Mouse (Mus musculus): Measurements from ENCODE around the gene Vps16. TPM values are rescaled to one million over a fixed set of nuclear protein-coding genes. Genes with fewer than 3 reads are reported as not detected.

The Vps16 gene
- 80.5 and 88.4 TPM in 2 replicates for polyA plus RNA-seq (2015; fragmentation: Nextera tagmentation; extraction: Ambion mirVana)

GRCm38 (mm10) chr2:130424126-130424853, at the start of gene Vps16, which contains the start of gene Pced1a:
Gene Vps16 (plus strand): TSS chr2:130424339.
Gene Pced1a (minus strand): TSS chr2:130424701.
- Histone ChIP-seq H3K27me3 (no peaks in the 10 kb centered on the region), H3K9me3 (no peaks in the 10 kb centered on the region), H3K4me3 (peak within 1 kb of the TSS; percentile 68), H3K9ac (peak within 1 kb of the TSS; percentile 73), H3K36me3 (no peaks in the 10 kb centered on the region), H3K4me1 (peaks cover 17% of the 10 kb centered on the region), H3K4me2 (peak within 1 kb of the TSS; percentile 86), H3K27ac (peak within 1 kb of the TSS; percentile 89)
- WGBS, result under 1% methylated on average over 58 of the region's 58 CpGs
- ATAC-seq (ENCODE audit: borderline replicate concordance, extremely low read depth, low FRiP score, low TSS enrichment), result peak; percentile 95

- no peak for ATAC-seq (ENCODE audit: borderline replicate concordance, extremely low read depth, low FRiP score, low TSS enrichment)
- H3K4me1 ChIP-seq, result no peaks in the 10 kb centered on the region
- H3K4me2 ChIP-seq, result no peak overlapping the region
- WGBS, result 63% methylated on average over 4 of the region's 4 CpGs
- no peaks in the 10 kb centered on the region for H3K9me3 ChIP-seq
- no peaks in the 10 kb centered on the region for H3K36me3 ChIP-seq
- no peak overlapping the region for H3K4me3 ChIP-seq
- H3K9ac ChIP-seq, result no peak overlapping the region
- H3K27me3 ChIP-seq, result no peaks in the 10 kb centered on the region
- no peak overlapping the region for H3K27ac ChIP-seq
Observed at GRCm38 (mm10) chr2:130374951-130375350, 49.2 kb upstream of the Vps16 start.

DNA sequence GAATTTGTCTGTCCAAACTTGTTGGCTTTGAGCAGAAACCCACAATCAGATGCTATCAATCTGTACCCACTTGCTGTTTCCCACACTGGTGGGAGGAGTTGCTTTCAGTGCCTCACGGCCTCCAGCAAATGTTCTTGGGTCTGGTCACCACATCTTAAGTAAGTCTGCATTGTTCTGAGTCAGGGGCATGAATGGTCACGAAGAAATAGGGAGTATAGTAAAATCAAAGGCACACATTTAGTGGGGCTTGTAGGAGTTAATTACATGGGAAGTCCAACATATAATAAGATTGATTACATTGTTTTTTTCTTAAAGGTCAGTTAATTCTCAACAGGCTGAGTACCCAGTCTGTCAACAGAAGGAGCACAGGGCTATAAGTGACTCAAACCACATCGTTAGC, 40.9 kb upstream of the Vps16 start:
- Histone ChIP-seq H3K4me2 (no peak overlapping the region), H3K36me3 (no peaks in the 10 kb centered on the region), H3K9ac (no peak overlapping the region), H3K4me3 (no peak overlapping the region), H3K27me3 (no peaks in the 10 kb centered on the region), H3K27ac (no peak overlapping the region), H3K9me3 (no peaks in the 10 kb centered on the region), H3K4me1 (no peaks in the 10 kb centered on the region)
- WGBS, result 46% methylated on average over 3 of the region's 3 CpGs
- no peak for ATAC-seq (ENCODE audit: borderline replicate concordance, extremely low read depth, low FRiP score, low TSS enrichment)

DNA sequence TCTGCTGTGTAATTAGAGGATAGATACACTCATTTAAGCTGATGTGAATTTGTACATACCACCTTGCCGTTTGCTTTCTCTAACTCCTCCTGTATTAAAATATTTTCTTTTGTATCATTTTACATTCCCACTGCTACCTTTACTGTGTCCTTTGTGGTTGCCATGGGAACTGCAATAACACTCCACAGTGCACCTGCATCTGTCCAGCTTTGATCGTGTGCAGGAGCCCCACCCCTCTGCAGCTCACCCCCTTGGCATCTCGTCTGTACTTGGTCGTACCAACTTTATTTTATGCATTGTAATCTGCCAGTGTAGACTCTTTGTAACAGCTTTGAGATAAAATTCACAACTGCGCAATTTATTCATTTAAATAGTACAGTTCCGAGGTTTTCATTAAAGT, 40.2 kb upstream of the Vps16 start:
- Histone ChIP-seq H3K36me3 (no peaks in the 10 kb centered on the region), H3K4me3 (no peak overlapping the region), H3K27me3 (no peaks in the 10 kb centered on the region), H3K27ac (no peak overlapping the region), H3K4me2 (no peak overlapping the region), H3K4me1 (no peaks in the 10 kb centered on the region), H3K9me3 (no peaks in the 10 kb centered on the region), H3K9ac (no peak overlapping the region)
- 63% methylated on average over 6 of the region's 6 CpGs for WGBS
- no peak for ATAC-seq (ENCODE audit: borderline replicate concordance, extremely low read depth, low FRiP score, low TSS enrichment)

GRCm38 (mm10) chr2:130386212-130386611, 37.9 kb upstream of the Vps16 start:
- Histone ChIP-seq H3K9me3 (no peaks in the 10 kb centered on the region), H3K36me3 (no peaks in the 10 kb centered on the region), H3K4me2 (no peak overlapping the region), H3K4me3 (no peak overlapping the region), H3K9ac (no peak overlapping the region), H3K4me1 (no peaks in the 10 kb centered on the region), H3K27ac (no peak overlapping the region), H3K27me3 (no peaks in the 10 kb centered on the region)
- no peak for ATAC-seq (ENCODE audit: borderline replicate concordance, extremely low read depth, low FRiP score, low TSS enrichment)
- 60% methylated on average over 1 of the region's 1 CpGs for WGBS

DNA sequence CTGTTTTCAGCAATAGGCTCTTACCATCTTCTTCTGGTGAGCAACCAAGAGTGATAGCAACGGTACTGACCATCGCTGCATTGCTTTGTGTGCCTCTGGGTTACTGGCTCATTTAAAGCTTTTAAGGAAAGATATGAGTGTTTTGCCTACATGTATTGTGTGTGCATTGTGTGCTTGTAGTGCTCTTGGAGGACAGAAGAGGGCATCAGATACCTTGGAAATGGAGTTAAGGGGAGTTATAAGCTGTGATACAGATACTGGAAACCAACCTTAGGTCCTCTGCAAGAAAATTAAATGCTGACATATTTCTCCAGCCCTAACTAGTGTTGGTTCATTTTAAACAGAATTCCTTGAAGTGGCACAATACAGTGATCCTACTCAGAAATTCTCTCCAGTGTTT, 35.3 kb upstream of the Vps16 start:
- H3K9me3 ChIP-seq, result no peaks in the 10 kb centered on the region
- no peak for ATAC-seq (ENCODE audit: borderline replicate concordance, extremely low read depth, low FRiP score, low TSS enrichment)
- no peak overlapping the region for H3K4me3 ChIP-seq
- 70% methylated on average over 2 of the region's 2 CpGs for WGBS
- peaks cover 3% of the 10 kb centered on the region; the same call in 1 of the 2 replicates for H3K36me3 ChIP-seq
- H3K9ac ChIP-seq, result no peak overlapping the region
- no peaks in the 10 kb centered on the region for H3K4me1 ChIP-seq
- H3K4me2 ChIP-seq, result no peak overlapping the region
- no peak overlapping the region for H3K27ac ChIP-seq
- H3K27me3 ChIP-seq, result no peaks in the 10 kb centered on the region

DNA sequence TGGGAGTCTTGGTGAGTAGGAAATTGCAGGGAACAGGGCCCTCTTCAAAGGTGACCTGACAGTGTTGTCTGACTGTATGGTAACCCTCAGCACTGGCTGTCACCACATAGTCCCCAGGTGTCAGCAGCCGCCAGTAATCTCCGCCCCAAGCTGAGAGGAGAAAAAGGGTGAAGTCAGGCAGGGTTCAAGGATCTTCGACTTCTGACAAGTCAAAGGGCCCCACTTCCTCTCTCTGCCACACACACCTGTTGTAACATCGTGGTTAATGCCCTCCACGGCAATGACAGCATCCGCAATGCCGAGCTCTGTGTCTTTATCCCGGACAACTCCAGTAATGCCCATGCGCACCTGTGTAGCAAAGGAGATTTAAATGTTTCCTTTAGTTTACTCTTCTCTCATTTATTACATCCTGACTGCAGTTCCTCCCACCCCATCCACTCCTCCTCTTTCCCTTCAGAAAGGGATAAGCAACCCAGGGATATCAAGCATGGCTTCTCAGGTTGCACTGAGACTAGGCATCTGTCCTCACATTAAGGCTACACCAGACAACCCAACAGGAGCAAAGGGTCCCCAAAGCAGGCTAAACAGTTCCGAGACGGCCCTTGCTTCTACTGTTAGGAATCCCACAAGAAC, 33.0 kb upstream of the Vps16 start:
- Histone ChIP-seq H3K9me3 (no peaks in the 10 kb centered on the region), H3K9ac (no peak overlapping the region), H3K4me2 (no peak overlapping the region), H3K27ac (no peak overlapping the region), H3K36me3 (peaks cover 3% of the 10 kb centered on the region; the same call in 1 of the 2 replicates), H3K27me3 (no peaks in the 10 kb centered on the region), H3K4me3 (no peak overlapping the region), H3K4me1 (no peaks in the 10 kb centered on the region)
- WGBS, result 77% methylated on average over 11 of the region's 11 CpGs
- ATAC-seq (ENCODE audit: borderline replicate concordance, extremely low read depth, low FRiP score, low TSS enrichment), result no peak

DNA sequence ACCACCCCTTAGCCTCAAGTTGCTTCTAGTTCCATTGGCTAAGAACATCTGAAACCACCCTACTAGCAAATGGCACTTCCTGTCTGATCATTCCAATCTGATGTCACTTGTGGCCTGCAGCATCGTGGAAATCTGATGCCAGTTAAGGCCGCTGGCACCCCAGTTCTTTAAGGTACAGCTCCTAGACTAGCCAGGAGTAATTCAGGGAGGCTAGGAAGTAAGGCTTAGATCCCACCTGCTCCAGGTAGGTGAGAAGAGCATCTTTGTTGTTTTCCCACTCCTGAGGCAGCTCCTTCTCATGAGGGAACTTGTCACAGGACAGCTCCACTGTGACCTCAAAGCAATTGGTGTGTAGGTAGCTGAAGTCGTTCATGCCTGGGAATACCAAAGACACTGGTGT, 31.3 kb upstream of the Vps16 start:
- Histone ChIP-seq H3K4me1 (peaks cover 2% of the 10 kb centered on the region; the same call in 1 of the 2 replicates), H3K9ac (no peak overlapping the region), H3K27ac (no peak overlapping the region), H3K36me3 (peaks cover 3% of the 10 kb centered on the region; the same call in 1 of the 2 replicates), H3K4me3 (no peak overlapping the region), H3K9me3 (no peaks in the 10 kb centered on the region), H3K4me2 (no peak overlapping the region), H3K27me3 (0 out of 2 replicates have a peak, but pooled peaks cover 5% of the 10 kb centered on the region)
- ATAC-seq (ENCODE audit: borderline replicate concordance, extremely low read depth, low FRiP score, low TSS enrichment), result no peak
- WGBS, result 78% methylated on average over 3 of the region's 3 CpGs

DNA sequence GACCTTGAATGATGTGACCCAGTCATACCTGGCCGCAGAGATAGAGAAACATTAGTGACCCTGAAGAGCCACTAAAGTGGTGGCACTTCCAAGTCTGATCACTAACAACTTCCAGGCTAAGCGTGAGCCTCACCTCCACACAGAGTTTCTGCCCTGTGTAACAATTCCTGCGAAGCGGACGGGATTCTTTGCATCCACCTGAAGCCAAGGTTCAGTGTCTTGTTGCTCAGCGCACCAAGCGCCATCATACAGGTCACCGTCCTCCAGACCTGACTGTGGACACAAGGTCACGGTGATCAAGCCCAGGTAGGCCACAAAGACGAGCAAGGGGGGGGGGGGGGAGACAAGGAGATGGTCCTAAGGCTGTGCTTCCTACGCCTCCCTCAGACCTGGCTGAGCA, 28.4 kb upstream of the Vps16 start:
- no peak overlapping the region for H3K4me2 ChIP-seq
- H3K4me1 ChIP-seq, result peaks cover 7% of the 10 kb centered on the region; the same call in 1 of the 2 replicates
- ATAC-seq (ENCODE audit: borderline replicate concordance, extremely low read depth, low FRiP score, low TSS enrichment), result no peak
- H3K27ac ChIP-seq, result no peak overlapping the region
- H3K27me3 ChIP-seq, result 0 out of 2 replicates have a peak, but pooled peaks cover 9% of the 10 kb centered on the region
- no peaks in the 10 kb centered on the region for H3K9me3 ChIP-seq
- H3K36me3 ChIP-seq, result peaks cover 3% of the 10 kb centered on the region; the same call in 1 of the 2 replicates
- no peak overlapping the region for H3K9ac ChIP-seq
- WGBS, result 93% methylated on average over 11 of the region's 11 CpGs
- no peak overlapping the region for H3K4me3 ChIP-seq

GRCm38 (mm10) chr2:130397186-130397985, 26.8 kb upstream of the Vps16 start, which contains the start of gene Cpxm1:
Gene Cpxm1 (minus strand): TSS chr2:130397574.
- under 1% methylated on average over 43 of the region's 53 CpGs for WGBS

GRCm38 (mm10) chr2:130398091-130398490, 26.0 kb upstream of the Vps16 start:
- peak; percentile 9; the same call in 1 of the 2 replicates for ATAC-seq (ENCODE audit: borderline replicate concordance, extremely low read depth, low FRiP score, low TSS enrichment)
- Histone ChIP-seq H3K27me3 (0 out of 2 replicates have a peak, but pooled peaks cover 9% of the 10 kb centered on the region), H3K4me3 (peak overlapping the region; percentile 63), H3K36me3 (no peaks in the 10 kb centered on the region; the same call in 1 of the 2 replicates), H3K27ac (no peak overlapping the region), H3K4me1 (peaks cover 7% of the 10 kb centered on the region; the same call in 1 of the 2 replicates), H3K9me3 (no peaks in the 10 kb centered on the region), H3K9ac (peak overlapping the region; percentile 61; the same call in 1 of the 2 replicates), H3K4me2 (peak overlapping the region; percentile 95)
- WGBS, result 12% methylated on average over 14 of the region's 14 CpGs

More at GRCm38 (mm10) chr2:130397186-130397985, 26.8 kb upstream of the Vps16 start, which contains the start of gene Cpxm1:
- Histone ChIP-seq H3K27me3 (0 out of 2 replicates have a peak, but pooled peaks cover 9% of the 10 kb centered on the region), H3K4me2 (peak within 1 kb of the TSS; percentile 95), H3K27ac (peak within 1 kb of the TSS; percentile 58), H3K9ac (peak within 1 kb of the TSS; percentile 61), H3K9me3 (no peaks in the 10 kb centered on the region), H3K4me3 (peak within 1 kb of the TSS; percentile 63), H3K4me1 (peaks cover 7% of the 10 kb centered on the region; the same call in 1 of the 2 replicates), H3K36me3 (peaks cover 3% of the 10 kb centered on the region; the same call in 1 of the 2 replicates)
- peak; percentile 91 for ATAC-seq (ENCODE audit: borderline replicate concordance, extremely low read depth, low FRiP score, low TSS enrichment)
